Mouse (Mus musculus): ENCODE measurements around the gene Clasrp. TPM values are rescaled to one million over a fixed set of nuclear protein-coding genes. Genes with fewer than 3 reads are reported as not detected.

Gene Clasrp
- total and polyA plus RNA-seq, 2 experiments from 2014 or later: 74.7 to 97.4 TPM

DNA sequence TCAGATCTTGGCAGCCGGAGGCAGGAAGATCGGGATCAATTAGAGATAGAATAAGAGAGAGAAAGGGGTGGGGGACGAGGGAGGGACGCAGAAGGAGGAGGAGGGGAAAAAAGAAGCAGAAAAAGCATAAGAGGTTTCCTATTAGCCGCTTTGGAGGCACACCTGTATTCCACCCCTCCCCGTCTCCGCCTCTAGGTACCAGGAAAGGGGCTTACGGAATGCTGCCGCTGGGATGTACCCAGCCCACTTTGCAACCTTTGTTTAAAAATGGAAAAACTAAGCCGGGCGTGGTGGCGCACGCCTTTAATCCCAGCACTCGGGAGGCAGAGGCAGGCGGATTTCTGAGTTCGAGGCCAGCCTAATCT, 30.5 kb downstream of the Clasrp start:
- ATAC-seq (ENCODE audit: low FRiP score): peak; percentile 1; the same call in 1 of the 2 replicates
- 19% methylated on average over 16 of the region's 16 CpGs for WGBS
- no peak for TF ChIP-seq CTCF (IDR thresholded peaks at IDR 0.05)
- Histone ChIP-seq H3K27ac (ENCODE audit: low read depth, low read length) (peak overlapping the region; percentile 52; the same call in 1 of the 2 replicates), H3K4me2 (ENCODE audit: low read depth, low read length, poor library complexity, severe bottlenecking) (peak overlapping the region; percentile 79), H3K4me3 (ENCODE audit: low read depth, low read length) (peak overlapping the region; percentile 65), H3K27me3 (ENCODE audit: insufficient read depth, low read length) (peaks cover 25% of the 10 kb centered on the region), H3K9me3 (ENCODE audit: low read length) (no peaks in the 10 kb centered on the region), H3K4me1 (ENCODE audit: insufficient read depth, low read length) (peaks cover 12% of the 10 kb centered on the region), H3K9ac (replicated peaks; ENCODE audit: low read length, poor library complexity, severe bottlenecking) (peak overlapping the region; percentile 80), H3K36me3 (ENCODE audit: insufficient read depth, low read length) (0 out of 2 replicates have a peak, but pooled peaks cover 10% of the 10 kb centered on the region)
- DNase-seq (ENCODE audit: low spot score): no peak

DNA sequence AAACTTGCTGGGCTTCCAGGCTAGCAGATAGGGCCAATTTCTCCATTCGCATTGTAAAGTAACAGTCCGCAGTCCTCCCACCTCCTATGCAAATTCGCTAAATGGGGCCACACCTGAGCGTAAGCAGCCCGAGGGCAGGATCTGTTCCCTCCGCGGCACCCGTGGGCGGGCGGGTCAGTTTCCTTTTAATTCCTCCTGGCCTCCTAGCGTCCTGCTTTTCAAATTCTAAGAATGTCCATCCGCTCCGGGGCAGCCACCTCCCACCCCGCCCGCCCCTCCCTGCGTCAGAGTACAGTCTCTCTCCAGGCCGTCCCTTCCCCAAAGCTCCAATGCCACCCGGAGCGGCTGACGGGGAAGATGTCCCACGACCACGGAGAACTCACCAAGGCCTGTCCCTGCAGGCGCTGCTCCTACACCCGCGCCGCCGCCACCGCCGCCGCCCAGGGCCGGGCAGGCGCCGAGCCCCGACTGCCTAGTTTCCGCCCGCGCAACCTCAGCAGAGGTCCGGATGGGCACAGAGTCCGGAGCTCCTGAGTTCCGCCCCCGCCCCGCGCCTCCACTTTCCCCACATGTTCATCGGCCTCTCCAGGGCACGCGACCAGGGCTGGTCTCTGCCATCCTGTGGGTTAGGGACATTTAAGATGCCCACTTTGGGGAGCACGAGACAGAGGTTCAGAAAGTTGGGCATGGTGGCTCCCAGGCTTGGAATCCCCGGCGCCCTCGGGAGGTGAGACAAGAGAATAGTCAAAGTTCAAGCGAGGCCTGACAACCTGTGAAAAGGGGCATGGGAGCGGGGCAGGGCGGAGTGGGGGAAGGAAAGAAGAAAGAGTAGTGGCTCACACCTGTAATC, 31.1 kb downstream of the Clasrp start:
- peaks cover 20% of the 10 kb centered on the region for H3K27me3 ChIP-seq (ENCODE audit: insufficient read depth, low read length)
- H3K9ac ChIP-seq (replicated peaks; ENCODE audit: low read length, poor library complexity, severe bottlenecking): peak overlapping the region; percentile 80
- TF ChIP-seq CTCF (IDR thresholded peaks at IDR 0.05): peak; percentile 22
- under 1% methylated on average over 51 of the region's 53 CpGs for WGBS
- peak; percentile 79 for DNase-seq (ENCODE audit: low spot score)
- peak; percentile 90 for ATAC-seq (ENCODE audit: low FRiP score)
- peak overlapping the region; percentile 52 for H3K27ac ChIP-seq (ENCODE audit: low read depth, low read length)
- peak overlapping the region; percentile 65 for H3K4me3 ChIP-seq (ENCODE audit: low read depth, low read length)
- H3K4me2 ChIP-seq (ENCODE audit: low read depth, low read length, poor library complexity, severe bottlenecking): peak overlapping the region; percentile 79
- peaks cover 12% of the 10 kb centered on the region for H3K4me1 ChIP-seq (ENCODE audit: insufficient read depth, low read length)
- no peaks in the 10 kb centered on the region for H3K9me3 ChIP-seq (ENCODE audit: low read length)
- H3K36me3 ChIP-seq (ENCODE audit: insufficient read depth, low read length): 0 out of 2 replicates have a peak, but pooled peaks cover 10% of the 10 kb centered on the region

DNA sequence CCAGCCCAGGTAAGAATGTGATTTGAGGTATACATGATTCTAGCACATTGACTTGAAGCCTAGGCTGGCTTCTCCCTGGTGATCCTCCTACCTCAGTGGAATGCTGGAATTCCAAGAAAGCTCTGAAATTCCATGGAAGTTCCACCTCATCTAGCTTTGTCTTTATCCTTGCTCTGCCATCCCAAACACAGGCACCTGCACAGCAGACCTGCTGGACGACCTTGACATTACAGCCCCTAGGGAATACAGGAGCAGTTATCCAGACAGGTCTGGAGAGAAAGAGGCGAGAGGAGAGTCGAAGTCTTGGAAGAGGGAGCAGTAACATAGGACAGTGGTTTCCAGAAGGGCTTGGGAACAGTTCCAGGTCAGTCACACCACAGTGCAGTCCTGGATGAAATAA, 34.6 kb downstream of the Clasrp start:
- H3K4me3 ChIP-seq (ENCODE audit: low read depth, low read length): no peak overlapping the region
- no peak overlapping the region for H3K4me2 ChIP-seq (ENCODE audit: low read depth, low read length, poor library complexity, severe bottlenecking)
- peaks cover 5% of the 10 kb centered on the region for H3K4me1 ChIP-seq (ENCODE audit: insufficient read depth, low read length)
- no peak overlapping the region for H3K9ac ChIP-seq (replicated peaks; ENCODE audit: low read length, poor library complexity, severe bottlenecking)
- H3K27me3 ChIP-seq (ENCODE audit: insufficient read depth, low read length): no peaks in the 10 kb centered on the region
- no peak for ATAC-seq (ENCODE audit: low FRiP score)
- WGBS: 87% methylated on average over 3 of the region's 3 CpGs
- no peaks in the 10 kb centered on the region for H3K9me3 ChIP-seq (ENCODE audit: low read length)
- DNase-seq (ENCODE audit: low spot score): no peak
- H3K36me3 ChIP-seq (ENCODE audit: insufficient read depth, low read length): peaks cover 24% of the 10 kb centered on the region
- peak; percentile 17; the same call in 1 of the 2 replicates for TF ChIP-seq CTCF (IDR thresholded peaks at IDR 0.05)
- no peak overlapping the region for H3K27ac ChIP-seq (ENCODE audit: low read depth, low read length)

DNA sequence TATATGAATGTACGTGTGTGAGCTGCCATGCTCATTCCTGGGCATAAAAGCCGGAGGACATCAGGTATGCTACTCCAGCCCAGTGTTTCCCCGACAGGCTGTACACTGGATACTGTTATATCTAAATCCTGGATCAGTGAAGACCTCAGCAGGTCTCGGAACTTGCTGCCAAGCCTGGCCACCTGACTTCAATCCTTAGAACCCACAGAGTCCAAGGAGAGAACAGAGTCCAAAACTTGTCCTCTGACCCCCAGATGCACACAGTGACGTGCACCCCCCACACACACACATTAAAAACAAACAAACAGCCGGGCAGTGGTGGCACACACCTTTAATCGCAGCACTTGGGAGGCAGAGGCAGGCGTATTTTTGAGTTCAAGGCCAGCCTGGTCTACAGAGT, 36.9 kb downstream of the Clasrp start:
- Histone ChIP-seq H3K9ac (replicated peaks; ENCODE audit: low read length, poor library complexity, severe bottlenecking) (no peak overlapping the region), H3K27me3 (ENCODE audit: insufficient read depth, low read length) (no peaks in the 10 kb centered on the region), H3K4me3 (ENCODE audit: low read depth, low read length) (no peak overlapping the region), H3K27ac (ENCODE audit: low read depth, low read length) (no peak overlapping the region), H3K4me2 (ENCODE audit: low read depth, low read length, poor library complexity, severe bottlenecking) (no peak overlapping the region), H3K9me3 (ENCODE audit: low read length) (no peaks in the 10 kb centered on the region), H3K36me3 (ENCODE audit: insufficient read depth, low read length) (peaks cover 30% of the 10 kb centered on the region), H3K4me1 (ENCODE audit: insufficient read depth, low read length) (peaks cover 4% of the 10 kb centered on the region)
- no peak for TF ChIP-seq CTCF (IDR thresholded peaks at IDR 0.05)
- DNase-seq (ENCODE audit: low spot score): no peak
- no peak for ATAC-seq (ENCODE audit: low FRiP score)
- WGBS: 90% methylated on average over 8 of the region's 8 CpGs

DNA sequence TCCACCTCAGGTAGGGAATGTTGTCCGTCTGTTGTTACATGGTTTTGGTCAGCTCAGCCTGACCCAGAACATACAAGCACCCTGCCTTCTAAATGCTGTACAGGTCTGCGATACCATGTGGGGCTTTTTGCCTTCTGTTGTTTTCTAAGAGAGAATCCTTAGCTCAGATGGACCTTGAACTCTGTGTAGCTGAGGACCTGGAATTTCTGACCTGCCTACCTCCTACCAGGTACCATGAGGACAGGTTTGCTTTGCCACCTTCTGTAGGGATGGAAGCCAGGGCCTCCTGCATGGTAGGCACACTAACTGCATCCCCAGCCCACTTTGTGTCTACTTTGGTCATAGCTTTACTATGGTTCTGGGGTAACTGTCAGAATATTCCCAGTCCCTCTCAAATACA, 38.5 kb downstream of the Clasrp start:
- Histone ChIP-seq H3K4me3 (ENCODE audit: low read depth, low read length) (no peak overlapping the region), H3K36me3 (ENCODE audit: insufficient read depth, low read length) (peaks cover 30% of the 10 kb centered on the region), H3K27ac (ENCODE audit: low read depth, low read length) (no peak overlapping the region), H3K27me3 (ENCODE audit: insufficient read depth, low read length) (no peaks in the 10 kb centered on the region), H3K4me2 (ENCODE audit: low read depth, low read length, poor library complexity, severe bottlenecking) (no peak overlapping the region), H3K9me3 (ENCODE audit: low read length) (no peaks in the 10 kb centered on the region), H3K9ac (replicated peaks; ENCODE audit: low read length, poor library complexity, severe bottlenecking) (no peak overlapping the region), H3K4me1 (ENCODE audit: insufficient read depth, low read length) (no peaks in the 10 kb centered on the region; the same call in 1 of the 2 replicates)
- TF ChIP-seq CTCF (IDR thresholded peaks at IDR 0.05): no peak
- 94% methylated on average over 2 of the region's 2 CpGs for WGBS
- ATAC-seq (ENCODE audit: low FRiP score) (no peak), DNase-seq (ENCODE audit: low spot score) (no peak)

DNA sequence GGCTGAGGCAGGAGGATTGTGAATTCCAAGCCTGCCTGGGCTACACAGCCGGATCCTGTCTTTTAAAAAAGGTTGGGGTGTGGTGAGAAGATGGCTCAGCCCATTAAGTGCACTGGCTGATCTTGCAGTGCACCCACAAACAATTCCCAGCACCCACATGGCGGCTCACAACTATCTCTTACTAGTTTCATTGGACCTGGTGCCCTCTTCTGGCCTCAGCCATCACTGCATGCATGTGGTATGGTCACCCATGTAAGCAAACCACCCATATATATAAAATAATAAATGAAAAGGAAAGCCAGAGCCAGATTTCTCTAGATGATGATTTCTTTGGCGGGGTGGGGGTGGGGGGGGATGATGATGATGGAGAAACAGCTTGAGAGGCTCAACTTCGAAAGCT, 39.8 kb downstream of the Clasrp start:
- H3K9me3 ChIP-seq (ENCODE audit: low read length): no peaks in the 10 kb centered on the region
- peaks cover 9% of the 10 kb centered on the region for H3K4me1 ChIP-seq (ENCODE audit: insufficient read depth, low read length)
- H3K36me3 ChIP-seq (ENCODE audit: insufficient read depth, low read length): peaks cover 23% of the 10 kb centered on the region
- no peak for DNase-seq (ENCODE audit: low spot score)
- ATAC-seq (ENCODE audit: low FRiP score): no peak
- WGBS: 93% methylated on average over 4 of the region's 4 CpGs
- no peak overlapping the region for H3K4me2 ChIP-seq (ENCODE audit: low read depth, low read length, poor library complexity, severe bottlenecking)
- no peak overlapping the region for H3K27ac ChIP-seq (ENCODE audit: low read depth, low read length)
- peak; percentile 38 for TF ChIP-seq CTCF (IDR thresholded peaks at IDR 0.05)
- no peak overlapping the region for H3K4me3 ChIP-seq (ENCODE audit: low read depth, low read length)
- no peaks in the 10 kb centered on the region for H3K27me3 ChIP-seq (ENCODE audit: insufficient read depth, low read length)
- H3K9ac ChIP-seq (replicated peaks; ENCODE audit: low read length, poor library complexity, severe bottlenecking): no peak overlapping the region

Data from midbrain, postnatal 0 days (tissue).